Mouse (Mus musculus) limb, embryonic 10.5 days (tissue): ENCODE data around the gene Syne2. TPM values are rescaled to one million over a fixed set of nuclear protein-coding genes. Genes with fewer than 3 reads are reported as not detected.

ENCODE experiments used
- DNase-seq: peaks from one replicate; pipeline ENCODE4 v3.0.0-alpha.2; 2017; ENCODE audit warnings: low spot score
- H3K27ac ChIP-seq: fragments of 300-500 bp; sonication (generic); 2 replicates; pipeline ENCODE4 v1.5.1; 2016; ENCODE audit warnings: mild to moderate bottlenecking
- H3K27me3 ChIP-seq: fragments of 300-500 bp; sonication (generic); 2 replicates; pipeline ENCODE4 v1.6.1; 2016; ENCODE audit warnings: low read depth, mild to moderate bottlenecking; ENCODE audit not compliant: poor library complexity, severe bottlenecking
- H3K36me3 ChIP-seq: fragments of 300-500 bp; sonication (generic); 2 replicates; pipeline ENCODE4 v1.6.1; 2016; ENCODE audit warnings: mild to moderate bottlenecking, moderate library complexity
- H3K4me1 ChIP-seq: fragments of 300-500 bp; sonication (generic); 2 replicates; pipeline ENCODE4 v1.6.1; 2016
- H3K4me3 ChIP-seq: fragments of 300-500 bp; sonication (generic); 2 replicates; pipeline ENCODE4 v1.5.1; 2016; ENCODE audit warnings: mild to moderate bottlenecking, moderate library complexity
- H3K9me3 ChIP-seq: fragments of 300-500 bp; sonication (generic); replicated peaks from 2 replicates; pipeline ENCODE4 v1.6.1; 2016; ENCODE audit warnings: mild to moderate bottlenecking
- WGBS: fragments of 180-500 bp; shearing (Covaris S2); methylation state at CpG from one replicate; pipeline ENCODE4 v1.1.7; 2016; 5-methylcytosine and 5-hydroxymethylcytosine counted together
- polyA plus RNA-seq: library from polyadenylated mRNA; unstranded; fragments of >200 nt; fragmentation: Nextera tagmentation; extraction: Ambion mirVana; gene quantifications from 2 replicates; pipeline ENCODE4 v1.2.1, GENCODE M21; 2016

Gene Syne2
- polyA plus RNA-seq, 1 experiment from 2014 or later = 113 TPM

DNA sequence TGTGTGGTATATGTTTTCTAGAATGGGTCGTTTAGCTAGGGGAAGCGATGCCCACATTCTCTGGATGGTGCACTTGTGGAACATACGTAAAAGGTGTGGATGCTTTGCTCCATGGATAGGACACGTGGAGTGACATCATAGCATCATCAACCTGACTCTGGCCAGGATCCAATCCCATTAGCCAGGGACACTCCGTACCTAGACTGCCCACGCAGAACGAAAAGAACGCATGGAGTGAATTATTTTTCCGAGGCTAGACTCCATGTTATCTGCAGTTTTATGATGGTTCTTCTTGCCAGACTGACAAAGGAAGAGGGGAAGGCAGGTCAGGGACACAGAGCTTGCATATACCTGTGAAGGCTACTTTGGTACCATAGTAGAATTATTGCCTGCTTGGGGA is 37.7 kb downstream of the Syne2 start:
- Histone ChIP-seq H3K27ac (no peak overlapping the region), H3K4me3 (no peak overlapping the region), H3K36me3 (peaks cover 16% of the 10 kb centered on the region), H3K4me1 (peaks cover 21% of the 10 kb centered on the region), H3K9me3 (no peaks in the 10 kb centered on the region), H3K27me3 (no peaks in the 10 kb centered on the region)
- no peak for DNase-seq
- 93% methylated on average over 9 of the region's 9 CpGs for WGBS

DNA sequence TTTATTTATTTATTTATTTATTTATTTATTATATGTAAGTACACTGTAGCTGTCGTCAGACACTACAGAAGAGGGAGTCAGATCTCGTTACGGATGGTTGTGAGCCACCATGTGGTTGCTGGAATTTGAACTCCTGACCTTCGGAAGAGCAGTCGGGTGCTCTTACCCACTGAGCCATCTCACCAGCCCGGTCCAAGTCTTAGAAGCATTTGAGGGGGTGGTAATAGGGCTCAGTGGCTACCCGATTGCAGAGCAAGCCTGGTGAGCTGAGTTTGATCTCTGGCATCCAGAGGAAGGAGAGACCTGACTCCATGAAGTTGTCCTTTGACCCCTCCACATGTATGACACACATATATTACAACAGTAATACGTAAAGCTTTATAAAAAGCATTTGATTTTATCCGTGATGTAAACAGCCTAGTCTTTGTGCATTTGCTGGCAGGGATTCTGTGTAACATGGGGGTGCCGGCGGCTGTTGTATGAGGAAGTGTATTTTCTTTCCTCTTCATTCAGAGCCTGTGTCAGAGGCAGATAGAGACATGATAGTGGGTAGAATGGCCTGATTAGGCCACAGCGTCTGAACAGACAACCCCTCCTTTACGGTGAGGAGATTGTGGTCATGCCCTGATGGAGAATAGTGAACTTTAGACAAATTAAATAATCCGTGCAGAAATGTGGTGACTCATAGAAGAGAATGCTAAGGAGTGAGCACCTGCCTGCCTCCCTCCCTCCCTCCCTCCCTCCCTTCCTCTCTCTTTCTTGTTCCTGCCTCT is 38.3 kb downstream of the Syne2 start:
- Histone ChIP-seq H3K4me3 (no peak overlapping the region), H3K27ac (no peak overlapping the region), H3K27me3 (no peaks in the 10 kb centered on the region), H3K36me3 (peaks cover 16% of the 10 kb centered on the region), H3K9me3 (no peaks in the 10 kb centered on the region), H3K4me1 (peaks cover 21% of the 10 kb centered on the region)
- DNase-seq = no peak
- 79% methylated on average over 14 of the region's 14 CpGs for WGBS

GRCm38 (mm10) chr12:75859936-75860335 is 42.0 kb downstream of the Syne2 start:
- no peak overlapping the region for H3K27ac ChIP-seq
- H3K4me1 ChIP-seq = peaks cover 10% of the 10 kb centered on the region
- peaks cover 19% of the 10 kb centered on the region for H3K36me3 ChIP-seq
- H3K4me3 ChIP-seq = no peak overlapping the region
- H3K9me3 ChIP-seq = no peaks in the 10 kb centered on the region
- DNase-seq = no peak
- H3K27me3 ChIP-seq = no peaks in the 10 kb centered on the region
- 92% methylated on average over 10 of the region's 11 CpGs for WGBS

DNA sequence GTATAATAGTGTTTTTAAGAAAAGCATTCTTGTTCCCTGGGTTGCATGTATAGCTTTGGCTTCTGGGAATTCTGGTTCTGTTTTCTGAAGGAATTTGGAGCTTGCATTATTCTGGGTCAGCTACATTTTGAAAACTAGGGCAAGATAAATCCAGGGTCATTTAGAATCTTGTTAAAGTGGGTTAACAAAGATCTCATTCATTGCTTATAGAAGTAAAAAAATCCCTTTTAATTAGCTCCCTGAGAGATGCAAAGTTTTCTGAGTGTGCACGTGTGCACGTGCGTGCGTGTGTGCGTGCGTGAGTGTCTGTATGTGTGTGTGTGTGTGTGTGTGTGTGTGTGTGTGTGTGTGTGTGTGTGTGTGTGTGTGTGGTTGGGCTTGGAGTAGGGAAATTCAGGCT is 42.9 kb downstream of the Syne2 start:
- H3K4me3 ChIP-seq = no peak overlapping the region
- no peak overlapping the region for H3K27ac ChIP-seq
- DNase-seq = no peak
- WGBS = 92% methylated on average over 6 of the region's 6 CpGs
- peaks cover 11% of the 10 kb centered on the region; the same call in 1 of the 2 replicates for H3K36me3 ChIP-seq
- H3K4me1 ChIP-seq = peaks cover 6% of the 10 kb centered on the region; the same call in 1 of the 2 replicates
- H3K27me3 ChIP-seq = no peaks in the 10 kb centered on the region
- no peaks in the 10 kb centered on the region for H3K9me3 ChIP-seq

- Histone ChIP-seq H3K27me3 (no peaks in the 10 kb centered on the region), H3K4me1 (peaks cover 18% of the 10 kb centered on the region), H3K27ac (no peak overlapping the region), H3K36me3 (0 out of 2 replicates have a peak, but pooled peaks cover 6% of the 10 kb centered on the region), H3K4me3 (no peak overlapping the region), H3K9me3 (no peaks in the 10 kb centered on the region)
- no peak for DNase-seq
- WGBS = 90% methylated on average over 2 of the region's 2 CpGs
Measured at GRCm38 (mm10) chr12:75865166-75865565, 47.2 kb downstream of the Syne2 start.

DNA sequence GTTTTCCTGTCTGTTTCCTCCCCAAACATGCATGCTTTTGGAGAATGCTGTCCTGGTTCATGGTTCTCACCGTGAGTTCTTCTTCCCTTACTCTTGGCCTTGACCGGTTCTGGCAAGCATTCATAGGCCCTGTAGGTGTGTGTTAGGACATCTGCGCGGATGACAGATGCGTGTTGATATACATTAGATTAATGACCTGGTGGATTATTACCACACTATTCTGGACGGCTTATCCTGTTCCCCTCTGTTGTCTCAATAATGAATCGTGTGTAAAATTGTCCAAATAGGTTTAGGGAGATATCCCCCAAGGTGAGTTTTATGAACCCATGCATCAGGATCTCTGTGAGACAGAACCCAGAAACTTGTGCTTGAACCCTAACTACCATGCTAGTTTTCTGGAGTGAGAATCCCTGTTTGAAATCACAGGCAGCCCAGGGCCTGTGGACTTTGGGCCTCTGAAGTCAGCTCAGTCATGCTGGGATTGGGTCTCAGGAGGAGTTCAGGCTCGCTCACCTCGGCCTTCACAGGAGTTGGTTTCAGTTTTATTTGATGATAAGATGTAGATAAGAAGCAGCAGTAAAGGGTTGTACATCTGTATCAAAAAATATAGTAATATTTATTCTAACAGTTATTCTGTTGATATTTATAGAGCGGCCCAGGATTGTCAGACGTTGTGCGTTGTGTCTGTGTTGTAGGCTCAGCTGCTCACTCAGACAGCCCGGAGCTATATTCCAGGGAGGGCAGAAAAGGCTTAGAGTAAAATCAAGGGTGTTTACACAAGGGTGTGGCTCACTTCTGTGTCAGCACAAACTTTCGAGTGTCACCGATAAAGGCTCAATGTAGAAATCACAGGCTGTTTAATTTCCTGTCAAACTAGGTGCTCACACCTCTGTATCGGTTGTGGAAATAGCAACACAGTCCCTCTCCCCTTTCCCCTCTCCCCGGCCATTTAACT is 48.8 kb downstream of the Syne2 start:
- Histone ChIP-seq H3K36me3 (0 out of 2 replicates have a peak, but pooled peaks cover 6% of the 10 kb centered on the region), H3K27ac (no peak overlapping the region), H3K9me3 (no peaks in the 10 kb centered on the region), H3K4me3 (no peak overlapping the region), H3K27me3 (no peaks in the 10 kb centered on the region), H3K4me1 (peaks cover 18% of the 10 kb centered on the region)
- WGBS = 87% methylated on average over 17 of the region's 17 CpGs
- DNase-seq = no peak

DNA sequence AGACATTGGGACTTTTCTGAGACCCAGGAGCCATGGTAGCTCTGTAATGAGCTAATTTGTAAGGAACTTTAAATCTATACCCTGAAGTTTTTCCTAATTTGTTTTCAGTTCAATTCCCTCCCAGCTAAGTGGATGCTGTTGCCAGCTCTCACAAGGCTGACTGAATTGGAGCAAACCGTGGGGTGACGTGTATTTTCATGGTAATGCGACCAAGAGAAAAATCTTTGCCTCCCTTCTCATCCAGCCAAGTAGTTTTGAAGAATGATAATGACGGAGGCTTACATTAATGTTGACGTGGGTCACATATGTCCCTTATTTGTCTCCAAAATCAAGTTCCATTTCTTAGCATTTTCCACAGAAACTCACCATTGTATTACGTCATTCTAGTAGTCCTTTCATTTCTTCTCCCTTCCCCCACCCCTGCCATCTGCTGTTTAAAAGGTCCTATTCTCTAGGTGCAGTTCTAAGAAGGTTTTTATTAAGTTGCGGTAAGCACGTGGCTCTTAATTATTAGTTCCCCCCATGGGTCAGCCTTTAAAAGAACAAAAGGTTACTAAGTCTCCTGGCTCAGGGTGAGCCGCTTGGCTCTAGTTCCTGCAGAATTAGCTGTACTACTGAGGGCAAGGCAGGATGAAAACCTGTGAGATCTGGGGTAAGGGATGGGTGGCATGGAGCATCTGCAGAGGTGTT is 55.8 kb downstream of the Syne2 start:
- H3K4me3 ChIP-seq = peak overlapping the region; percentile 5
- no peaks in the 10 kb centered on the region for H3K27me3 ChIP-seq
- H3K4me1 ChIP-seq = peaks cover 38% of the 10 kb centered on the region
- no peaks in the 10 kb centered on the region for H3K9me3 ChIP-seq
- H3K36me3 ChIP-seq = peaks cover 7% of the 10 kb centered on the region
- peak; percentile 45 for DNase-seq
- peak overlapping the region; percentile 84 for H3K27ac ChIP-seq
- 50% methylated on average over 9 of the region's 9 CpGs for WGBS

- Histone ChIP-seq H3K27ac (peak overlapping the region; percentile 84), H3K9me3 (no peaks in the 10 kb centered on the region), H3K4me1 (peaks cover 31% of the 10 kb centered on the region), H3K4me3 (peak overlapping the region; percentile 5; the same call in 1 of the 2 replicates), H3K36me3 (peaks cover 8% of the 10 kb centered on the region), H3K27me3 (no peaks in the 10 kb centered on the region)
- WGBS = 40% methylated on average over 12 of the region's 12 CpGs
- no peak for DNase-seq
Measured at GRCm38 (mm10) chr12:75874287-75874994, 56.5 kb downstream of the Syne2 start.

- H3K36me3 ChIP-seq = peaks cover 42% of the 10 kb centered on the region
- peaks cover 8% of the 10 kb centered on the region for H3K4me1 ChIP-seq
- H3K27ac ChIP-seq = no peak overlapping the region
- H3K27me3 ChIP-seq = no peaks in the 10 kb centered on the region
- no peak for DNase-seq
- no peak overlapping the region for H3K4me3 ChIP-seq
- 91% methylated on average over 12 of the region's 12 CpGs for WGBS
- no peaks in the 10 kb centered on the region for H3K9me3 ChIP-seq
Measured at GRCm38 (mm10) chr12:75879636-75880317, 61.8 kb downstream of the Syne2 start.

DNA sequence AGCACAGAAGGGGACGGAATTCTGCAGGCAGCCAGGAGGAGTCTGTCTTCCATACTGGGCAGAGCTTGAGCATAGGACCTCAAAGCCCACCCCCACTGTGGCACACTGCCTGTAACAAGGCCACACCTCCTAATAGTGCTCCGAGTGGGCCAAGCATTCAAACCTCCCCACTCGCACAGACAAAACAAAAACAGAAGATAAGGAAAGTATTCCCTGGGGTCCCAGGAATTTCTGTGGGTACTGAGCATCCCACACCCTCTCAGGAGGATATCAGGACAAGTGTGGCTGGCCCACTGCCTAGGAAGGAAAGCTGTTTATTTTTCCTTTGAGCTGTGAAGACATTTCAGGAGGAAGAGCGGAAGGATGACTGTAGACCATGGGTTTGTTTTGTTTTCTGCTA is 63.6 kb downstream of the Syne2 start:
- Histone ChIP-seq H3K9me3 (no peaks in the 10 kb centered on the region), H3K27ac (no peak overlapping the region), H3K4me3 (no peak overlapping the region), H3K36me3 (peaks cover 51% of the 10 kb centered on the region), H3K27me3 (no peaks in the 10 kb centered on the region), H3K4me1 (no peaks in the 10 kb centered on the region)
- no peak for DNase-seq
- 81% methylated on average over 4 of the region's 4 CpGs for WGBS

DNA sequence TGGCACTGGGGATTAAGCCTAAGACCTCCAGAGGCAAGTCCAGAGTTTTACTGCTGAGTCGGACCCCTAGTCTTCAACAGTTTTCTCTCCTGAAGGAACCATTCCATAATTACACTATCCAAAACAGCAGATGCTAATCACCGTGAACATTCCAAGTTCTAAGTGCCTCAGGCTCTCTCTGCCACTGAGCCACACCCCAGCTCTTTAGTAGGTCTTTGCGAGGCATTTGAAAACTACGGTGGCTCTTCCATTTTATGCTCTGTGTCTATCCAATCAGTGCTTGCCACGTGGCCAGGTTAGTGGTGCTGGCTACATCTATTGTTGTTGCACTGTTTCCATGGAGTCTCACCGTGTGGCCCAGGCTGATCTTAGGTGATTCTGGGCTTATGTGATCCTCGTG is 68.2 kb downstream of the Syne2 start:
- Histone ChIP-seq H3K4me1 (no peaks in the 10 kb centered on the region), H3K27me3 (no peaks in the 10 kb centered on the region), H3K9me3 (no peaks in the 10 kb centered on the region), H3K4me3 (no peak overlapping the region), H3K27ac (no peak overlapping the region), H3K36me3 (peaks cover 75% of the 10 kb centered on the region)
- no peak for DNase-seq
- 83% methylated on average over 7 of the region's 7 CpGs for WGBS

- no peaks in the 10 kb centered on the region for H3K9me3 ChIP-seq
- peaks cover 75% of the 10 kb centered on the region for H3K36me3 ChIP-seq
- no peaks in the 10 kb centered on the region for H3K27me3 ChIP-seq
- WGBS = 84% methylated on average over 2 of the region's 2 CpGs
- H3K4me3 ChIP-seq = no peak overlapping the region
- H3K4me1 ChIP-seq = no peaks in the 10 kb centered on the region
- no peak for DNase-seq
- no peak overlapping the region for H3K27ac ChIP-seq
Measured at GRCm38 (mm10) chr12:75886946-75887345, 69.0 kb downstream of the Syne2 start.
